Mouse (Mus musculus) stomach, embryonic 16.5 days (tissue): ENCODE measurements at regions not wholly inside any gene's neighbourhood (a gene's known extent, or its start where the extent isn't known, plus 50 kb on each side); places are given as distances from the start of the nearest gene placed in this dataset.

Source experiments
- ATAC-seq: fragments of 200-750 bp; cut with Nextera tagmentation; 2 replicates; pipeline ENCODE4 v1.8.0; 2017; ENCODE audit warnings: moderate number of reproducible peaks, moderate TSS enrichment; ENCODE audit not compliant: insufficient read depth, low FRiP score
- H3K27ac ChIP-seq: fragments of 300-500 bp; sonication (generic); 2 replicates; pipeline ENCODE4 v1.5.1; 2014; ENCODE audit warnings: low read length
- H3K27me3 ChIP-seq: fragments of 300-500 bp; sonication (generic); 2 replicates; pipeline ENCODE4 v1.6.1; 2014; ENCODE audit warnings: low read length, control low read depth, mixed read lengths; ENCODE audit not compliant: control insufficient read depth, insufficient read depth
- H3K36me3 ChIP-seq: fragments of 300-500 bp; sonication (generic); 2 replicates; pipeline ENCODE4 v1.6.1; 2014; ENCODE audit warnings: low read length; ENCODE audit not compliant: control insufficient read depth, insufficient read depth
- H3K4me1 ChIP-seq: fragments of 300-500 bp; sonication (generic); 2 replicates; pipeline ENCODE4 v1.6.1; 2014; ENCODE audit warnings: low read length, control low read depth, mixed read lengths; ENCODE audit not compliant: control insufficient read depth, insufficient read depth
- H3K4me2 ChIP-seq: fragments of 300-500 bp; sonication (generic); 2 replicates; pipeline ENCODE4 v1.6.1; 2014; ENCODE audit warnings: low read depth, low read length, mixed read lengths
- H3K4me3 ChIP-seq: fragments of 300-500 bp; sonication (generic); replicated peaks from 2 replicates; pipeline ENCODE4 v1.5.1; 2014; ENCODE audit warnings: mild to moderate bottlenecking, low read length
- H3K9ac ChIP-seq: fragments of 300-500 bp; sonication (generic); 2 replicates; pipeline ENCODE4 v1.6.1; 2014; ENCODE audit warnings: low read length
- H3K9me3 ChIP-seq: fragments of 300-500 bp; sonication (generic); replicated peaks from 2 replicates; pipeline ENCODE4 v1.6.1; 2016; ENCODE audit warnings: low read length, control low read depth; ENCODE audit not compliant: control insufficient read depth
- WGBS: fragments of 180-500 bp; shearing (Covaris S2); extraction: QIAGEN DNeasy Blood & Tissue Kit; methylation state at CpG from one replicate; pipeline ENCODE4 v1.1.7; 2014; 5-methylcytosine and 5-hydroxymethylcytosine counted together

DNA sequence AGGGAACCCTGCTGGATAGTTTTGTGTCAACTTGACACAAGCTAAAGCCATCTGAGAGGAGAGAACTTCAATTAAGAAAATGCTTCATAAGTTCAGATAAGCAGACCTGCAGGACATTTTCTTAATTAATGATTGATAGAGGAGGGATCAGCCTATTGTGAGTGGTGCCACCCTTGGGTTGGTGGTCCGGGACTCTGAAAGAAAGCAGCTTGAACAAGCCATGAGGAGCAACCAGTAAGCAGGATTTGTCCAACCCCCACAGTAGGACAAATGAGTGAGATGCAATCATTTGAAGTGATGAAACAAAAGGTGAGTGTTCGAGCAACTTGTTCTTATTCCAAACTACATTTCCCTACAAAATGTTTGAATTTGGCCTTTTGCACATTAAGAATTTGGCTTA is 78.0 kb upstream of the Pam start:
- 82% methylated on average over 2 of the region's 2 CpGs for WGBS
- H3K36me3 ChIP-seq, result no peaks in the 10 kb centered on the region
- no peak overlapping the region for H3K4me2 ChIP-seq
- H3K4me3 ChIP-seq, result no peak overlapping the region
- no peaks in the 10 kb centered on the region for H3K4me1 ChIP-seq
- no peak overlapping the region for H3K9ac ChIP-seq
- no peaks in the 10 kb centered on the region for H3K9me3 ChIP-seq
- ATAC-seq, result no peak
- no peak overlapping the region for H3K27ac ChIP-seq
- H3K27me3 ChIP-seq, result no peaks in the 10 kb centered on the region

DNA sequence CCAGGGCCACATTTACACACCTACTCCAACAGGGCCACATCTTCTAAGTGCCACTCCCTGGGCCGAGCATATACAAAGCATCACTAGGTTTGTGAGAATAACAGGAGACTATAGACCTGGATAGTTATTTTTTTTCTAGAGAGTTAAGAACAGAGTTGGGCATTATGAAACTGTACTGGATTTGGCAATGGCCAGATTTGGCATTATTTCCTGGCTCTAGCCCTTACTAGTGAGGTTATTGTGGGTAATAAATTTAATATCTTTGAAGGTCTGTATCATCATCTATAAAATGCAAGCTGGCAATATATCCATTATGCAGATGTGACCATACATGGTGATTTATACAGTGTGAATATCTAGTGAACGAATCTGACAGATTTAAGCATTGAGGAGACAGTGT is 75.8 kb upstream of the Pam start:
- Histone ChIP-seq H3K9me3 (no peaks in the 10 kb centered on the region), H3K9ac (no peak overlapping the region), H3K4me3 (no peak overlapping the region), H3K27me3 (no peaks in the 10 kb centered on the region), H3K4me2 (no peak overlapping the region), H3K36me3 (no peaks in the 10 kb centered on the region), H3K27ac (no peak overlapping the region), H3K4me1 (no peaks in the 10 kb centered on the region)
- 82% methylated on average over 2 of the region's 2 CpGs for WGBS
- no peak for ATAC-seq

DNA sequence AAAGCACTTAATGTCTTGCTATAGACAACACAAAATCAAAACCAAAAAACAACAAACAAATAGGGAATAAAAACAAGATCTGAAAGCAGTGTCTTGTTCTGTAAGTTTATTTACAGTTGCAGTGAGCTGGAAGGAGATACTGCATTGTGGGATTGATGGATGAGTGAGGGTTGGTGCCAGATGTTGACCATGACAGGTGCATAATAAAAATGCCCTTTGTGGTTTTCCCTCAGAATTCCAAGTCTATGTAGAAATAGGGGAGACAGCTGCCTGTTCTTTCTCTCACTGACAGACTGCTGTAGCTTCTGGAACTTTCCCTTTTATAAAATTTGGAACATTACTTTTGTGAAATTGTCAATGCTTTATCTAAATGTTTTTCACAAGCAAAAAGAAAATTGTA is 73.9 kb upstream of the Pam start:
- Histone ChIP-seq H3K27ac (no peak overlapping the region), H3K4me3 (no peak overlapping the region), H3K27me3 (no peaks in the 10 kb centered on the region), H3K9ac (no peak overlapping the region), H3K36me3 (no peaks in the 10 kb centered on the region), H3K9me3 (no peaks in the 10 kb centered on the region), H3K4me1 (no peaks in the 10 kb centered on the region), H3K4me2 (no peak overlapping the region)
- ATAC-seq, result no peak

DNA sequence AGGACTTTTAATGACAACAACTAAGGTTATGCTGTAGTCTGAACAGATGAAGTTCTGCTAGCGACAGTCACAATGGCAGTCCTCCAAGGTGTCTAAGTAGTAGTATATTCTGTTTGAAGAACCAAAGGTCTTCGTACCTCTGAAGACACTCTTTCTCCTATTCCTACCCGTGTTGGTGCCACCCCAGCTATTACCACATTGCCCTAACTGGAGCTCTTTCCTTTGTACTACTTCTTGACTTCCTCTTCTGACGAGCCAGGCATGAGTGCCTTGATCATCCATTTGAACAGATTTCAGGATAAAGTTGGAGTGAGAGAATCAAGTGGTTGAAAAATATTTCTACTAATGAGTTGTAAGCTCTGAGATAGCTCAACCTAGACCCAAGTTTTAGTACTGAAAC is 72.4 kb upstream of the Pam start:
- no peak overlapping the region for H3K4me3 ChIP-seq
- no peak overlapping the region for H3K4me2 ChIP-seq
- 84% methylated on average over 4 of the region's 4 CpGs for WGBS
- no peak overlapping the region for H3K9ac ChIP-seq
- no peaks in the 10 kb centered on the region for H3K9me3 ChIP-seq
- H3K27me3 ChIP-seq, result no peaks in the 10 kb centered on the region
- no peak for ATAC-seq
- no peaks in the 10 kb centered on the region for H3K4me1 ChIP-seq
- no peak overlapping the region for H3K27ac ChIP-seq
- H3K36me3 ChIP-seq, result no peaks in the 10 kb centered on the region

DNA sequence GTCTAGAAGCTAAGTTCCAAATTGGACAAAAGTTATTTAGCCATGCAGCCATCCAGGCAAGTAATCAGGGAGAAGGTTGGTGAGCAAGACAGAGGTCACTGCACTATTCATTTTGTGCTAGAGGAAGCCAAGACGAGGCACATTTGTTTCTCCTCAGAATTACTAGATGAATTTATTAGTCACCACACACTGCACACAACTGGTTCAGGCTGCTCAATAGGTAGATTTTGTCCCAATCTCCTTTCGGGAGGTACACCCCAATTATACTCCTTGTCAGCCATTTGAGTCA is 67.1 kb upstream of the Pam start:
- Histone ChIP-seq H3K9ac (no peak overlapping the region), H3K27me3 (no peaks in the 10 kb centered on the region), H3K4me2 (no peak overlapping the region), H3K36me3 (no peaks in the 10 kb centered on the region), H3K4me3 (no peak overlapping the region), H3K27ac (no peak overlapping the region), H3K9me3 (no peaks in the 10 kb centered on the region), H3K4me1 (no peaks in the 10 kb centered on the region)
- no peak for ATAC-seq
- 67% methylated on average over 2 of the region's 2 CpGs for WGBS

DNA sequence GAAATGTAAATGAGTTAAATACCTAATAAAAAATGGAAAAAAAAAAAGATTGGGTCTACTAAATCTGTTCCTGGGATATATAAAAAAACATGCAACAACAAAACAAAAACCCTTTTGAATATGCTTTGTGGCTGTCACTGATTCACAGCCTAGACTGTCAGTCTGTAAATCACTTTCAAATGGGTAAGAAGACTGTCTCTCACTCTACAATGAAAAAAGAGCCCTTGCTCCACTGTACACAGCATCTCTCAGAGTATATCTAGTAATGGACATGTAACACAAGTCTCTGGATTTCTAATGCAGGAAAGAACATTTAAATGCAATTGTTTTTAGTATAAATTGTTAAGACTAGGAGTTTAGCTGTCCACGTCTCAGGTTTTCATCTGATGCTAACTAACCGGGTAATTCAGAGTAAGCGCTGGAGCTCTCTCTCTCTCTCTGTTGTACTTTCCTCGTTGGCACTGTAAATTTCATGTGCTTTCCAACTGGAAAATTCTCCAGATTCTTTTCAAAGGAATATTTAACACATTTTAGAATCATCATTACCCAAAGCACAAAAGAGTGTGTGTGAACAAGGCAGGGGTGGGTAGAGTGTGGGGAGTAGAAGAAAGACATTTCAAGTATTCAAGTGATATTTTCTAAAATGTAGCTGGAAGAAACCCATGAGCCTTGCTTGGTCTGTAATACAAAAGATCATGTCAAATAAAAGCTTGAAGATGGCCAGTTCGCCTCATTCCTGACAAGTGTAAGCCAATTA is 66.6 kb upstream of the Pam start:
- H3K36me3 ChIP-seq, result no peaks in the 10 kb centered on the region
- no peak overlapping the region for H3K4me3 ChIP-seq
- H3K27me3 ChIP-seq, result no peaks in the 10 kb centered on the region
- no peaks in the 10 kb centered on the region for H3K9me3 ChIP-seq
- no peaks in the 10 kb centered on the region for H3K4me1 ChIP-seq
- no peak overlapping the region for H3K4me2 ChIP-seq
- 65% methylated on average over 5 of the region's 5 CpGs for WGBS
- ATAC-seq, result no peak
- no peak overlapping the region for H3K9ac ChIP-seq
- H3K27ac ChIP-seq, result no peak overlapping the region

DNA sequence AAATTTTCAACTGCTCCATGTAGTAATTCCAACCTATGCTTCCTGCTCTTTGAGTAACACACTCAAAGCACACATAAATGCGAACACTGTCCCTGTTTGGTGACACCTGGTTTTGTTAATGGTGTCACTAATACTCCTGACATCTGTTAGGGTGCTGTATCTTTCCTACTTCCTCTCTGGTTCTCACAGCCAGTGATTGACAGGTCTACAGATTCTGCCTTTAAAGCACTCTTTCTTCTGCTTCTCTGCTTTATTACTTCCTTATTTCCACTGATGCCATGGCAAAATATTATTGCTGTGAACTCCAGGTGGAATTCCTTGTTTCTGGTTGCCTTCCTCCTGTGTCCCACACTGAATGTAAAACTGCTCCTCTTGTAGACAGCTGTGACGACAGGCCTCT is 63.5 kb upstream of the Pam start:
- 88% methylated on average over 2 of the region's 2 CpGs for WGBS

DNA sequence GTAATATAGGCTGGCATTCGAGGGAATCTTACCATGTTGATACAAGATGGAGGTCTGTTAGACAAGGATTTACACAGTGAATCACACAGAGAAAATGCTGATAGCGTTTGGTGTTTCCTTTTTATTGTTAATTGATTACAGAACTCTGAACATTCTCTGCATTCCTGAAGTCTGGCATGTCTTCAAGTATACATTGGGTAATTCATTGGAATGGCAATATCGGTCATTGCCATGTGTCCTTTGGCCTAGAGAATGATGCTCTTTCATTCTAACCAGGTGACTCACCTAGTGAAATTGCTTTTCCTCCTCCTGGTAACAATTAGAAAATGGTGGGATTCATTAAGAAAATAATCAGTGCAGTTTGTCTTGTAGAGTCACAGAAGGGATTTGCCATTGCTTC is 51.9 kb upstream of the Pam start:
- 70% methylated on average over 3 of the region's 3 CpGs for WGBS
- H3K36me3 ChIP-seq, result no peaks in the 10 kb centered on the region

More for the DNA sequence above, 63.5 kb upstream of the Pam start:
- no peak overlapping the region for H3K4me2 ChIP-seq
- no peaks in the 10 kb centered on the region for H3K4me1 ChIP-seq
- H3K9ac ChIP-seq, result no peak overlapping the region
- no peaks in the 10 kb centered on the region for H3K27me3 ChIP-seq
- H3K9me3 ChIP-seq, result no peaks in the 10 kb centered on the region
- H3K4me3 ChIP-seq, result no peak overlapping the region
- no peak for ATAC-seq
- no peaks in the 10 kb centered on the region for H3K36me3 ChIP-seq
- no peak overlapping the region for H3K27ac ChIP-seq

More for the DNA sequence above, 51.9 kb upstream of the Pam start:
- Histone ChIP-seq H3K4me1 (no peaks in the 10 kb centered on the region), H3K9me3 (no peaks in the 10 kb centered on the region), H3K4me3 (no peak overlapping the region), H3K27me3 (no peaks in the 10 kb centered on the region), H3K27ac (no peak overlapping the region), H3K4me2 (no peak overlapping the region), H3K9ac (no peak overlapping the region)
- no peak for ATAC-seq
